Mouse (Mus musculus): ENCODE results near the gene Nlrc5.
"Not testable (repeated sequence)": the region's sequence is repeated elsewhere in the genome, so short reads cannot be mapped to it uniquely, and the experiment has no call there.

The Nlrc5 gene

GRCm38 (mm10) chr8:94433981-94434466, at the start of gene Nlrc5:
Gene Nlrc5, plus strand, starts transcription at chr8:94434356.
- DNase-seq = peak; percentile 79 to 87

GRCm38 (mm10) chr8:94385506-94386213, 48.5 kb upstream of the Nlrc5 start:
- peak in 1 of 2 experiments; percentile 42 for DNase-seq

- peak; percentile 98 to 100 for DNase-seq
These were observed 47.7 kb upstream of the Nlrc5 start, which contains the start of gene Herpud1 for GRCm38 (mm10) chr8:94386214-94387026. Gene Herpud1, plus strand, starts transcription at chr8:94386438.

DNA sequence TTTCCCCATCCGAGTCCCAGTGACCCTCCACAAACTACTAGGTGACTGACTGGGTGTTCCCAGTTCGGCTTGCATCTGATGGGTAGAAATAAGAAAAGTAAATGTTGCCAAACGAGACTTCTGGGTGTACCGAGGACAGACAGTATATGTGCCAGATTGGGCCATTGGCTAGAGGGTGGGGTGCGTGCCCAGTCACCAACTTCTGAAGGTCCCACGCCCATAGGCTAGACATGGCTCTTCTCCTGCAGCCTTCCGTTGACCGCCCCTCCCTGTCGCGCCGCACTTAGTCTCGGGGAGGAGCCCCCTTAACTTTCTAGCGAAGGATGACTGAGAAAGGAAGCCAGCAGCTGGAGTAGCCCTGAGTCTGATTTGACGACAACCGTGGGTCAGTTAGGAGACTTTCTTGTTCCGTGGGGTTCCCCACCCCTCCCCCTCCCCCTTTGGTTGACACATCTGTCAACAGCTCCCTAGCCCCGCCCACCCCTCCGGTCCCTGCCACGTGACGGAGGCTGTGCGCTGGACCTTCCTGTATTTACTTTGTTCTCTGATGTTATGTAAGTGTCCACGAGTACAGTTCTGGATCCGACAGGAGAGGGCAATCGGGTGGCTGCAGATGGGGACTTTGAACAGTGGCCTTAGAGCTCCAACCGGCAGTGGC, 47.0 kb upstream of the Nlrc5 start:
- DNase-seq = peak; percentile 92 to 98

GRCm38 (mm10) chr8:94387785-94388184, 46.4 kb upstream of the Nlrc5 start:
- no peak for DNase-seq

DNA sequence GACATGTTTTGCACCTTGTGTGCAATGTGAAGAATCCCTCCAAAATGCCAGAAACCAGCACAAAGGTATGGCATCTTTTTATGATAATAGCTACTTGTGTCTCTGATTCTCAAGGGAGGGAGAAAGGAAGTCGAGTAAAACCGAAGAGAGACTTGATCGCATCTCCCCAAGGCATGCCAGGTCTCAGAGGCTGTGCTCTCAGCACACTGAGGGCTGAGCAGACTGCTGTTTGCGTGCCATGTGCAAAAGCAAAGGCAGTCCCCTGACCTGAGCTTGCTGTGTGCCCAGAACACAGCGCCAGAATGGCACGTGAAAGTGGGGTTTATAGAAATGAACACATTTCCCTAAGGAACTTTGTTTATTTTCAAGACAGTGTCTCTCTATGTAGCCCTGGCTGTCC, 44.6 kb upstream of the Nlrc5 start:
- DNase-seq = no peak

DNA sequence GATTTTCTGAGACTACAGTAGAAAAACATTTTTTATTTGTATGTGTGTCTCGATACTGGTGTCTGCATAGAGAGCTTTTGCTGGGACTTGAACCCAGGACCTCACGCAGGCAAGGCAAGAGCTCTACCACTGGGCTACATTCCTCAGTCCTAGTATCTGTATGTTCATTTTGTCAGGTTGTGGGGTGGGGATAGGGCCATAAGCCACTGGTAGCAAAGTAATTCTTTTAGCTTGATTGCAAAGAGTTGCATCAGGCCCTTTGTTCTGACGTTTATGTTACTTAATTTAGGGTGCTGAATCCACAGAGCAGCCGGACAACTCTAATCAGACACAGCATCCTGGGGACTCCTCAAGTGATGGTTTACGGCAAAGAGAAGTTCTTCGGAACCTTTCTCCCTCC, 43.7 kb upstream of the Nlrc5 start:
- no peak for DNase-seq

- DNase-seq = no peak
These were observed 43.2 kb upstream of the Nlrc5 start for GRCm38 (mm10) chr8:94390910-94391309.

- peak; percentile 83 to 85 for DNase-seq
These were observed 42.0 kb upstream of the Nlrc5 start for GRCm38 (mm10) chr8:94392147-94392546.

- DNase-seq = peak in 1 of 2 experiments; percentile 71
These were observed 41.5 kb upstream of the Nlrc5 start for GRCm38 (mm10) chr8:94392648-94393047.

GRCm38 (mm10) chr8:94395851-94396540, 38.2 kb upstream of the Nlrc5 start:
- peak in 1 of 2 experiments; percentile 41 for DNase-seq

- DNase-seq = peak; percentile 79 to 84
These were observed 37.0 kb upstream of the Nlrc5 start for GRCm38 (mm10) chr8:94396964-94397657.

- DNase-seq = no peak
These were observed 35.6 kb upstream of the Nlrc5 start for GRCm38 (mm10) chr8:94398587-94398986.

DNA sequence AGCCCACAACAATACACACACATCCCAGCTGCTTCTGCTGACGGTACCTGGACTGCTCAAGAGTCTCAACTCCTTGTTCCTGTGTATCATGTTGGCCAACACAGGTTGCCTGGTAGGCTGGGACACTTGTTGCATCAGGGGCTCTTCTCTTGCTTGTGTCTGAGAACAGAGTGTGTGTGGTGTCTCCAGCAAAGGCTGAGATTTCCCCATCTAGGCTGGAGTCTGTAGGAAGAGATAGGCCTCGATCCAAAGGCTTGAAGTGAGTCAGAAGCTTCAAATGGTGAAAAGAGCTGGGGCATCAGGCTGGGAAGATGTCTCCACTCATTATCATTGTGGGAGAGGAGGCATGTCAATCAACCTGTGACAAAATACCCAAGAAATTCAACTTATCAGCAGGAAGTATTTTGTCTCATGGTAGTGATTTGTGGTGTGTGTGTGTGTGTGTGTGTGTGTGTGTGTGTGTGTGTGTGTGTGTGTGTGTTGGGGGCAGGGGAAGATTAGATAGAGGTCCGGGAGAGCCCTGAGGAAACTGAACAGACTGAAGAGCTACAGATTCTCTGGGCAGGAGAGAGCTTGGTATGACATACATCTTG, 34.7 kb upstream of the Nlrc5 start:
- no peak for DNase-seq

DNA sequence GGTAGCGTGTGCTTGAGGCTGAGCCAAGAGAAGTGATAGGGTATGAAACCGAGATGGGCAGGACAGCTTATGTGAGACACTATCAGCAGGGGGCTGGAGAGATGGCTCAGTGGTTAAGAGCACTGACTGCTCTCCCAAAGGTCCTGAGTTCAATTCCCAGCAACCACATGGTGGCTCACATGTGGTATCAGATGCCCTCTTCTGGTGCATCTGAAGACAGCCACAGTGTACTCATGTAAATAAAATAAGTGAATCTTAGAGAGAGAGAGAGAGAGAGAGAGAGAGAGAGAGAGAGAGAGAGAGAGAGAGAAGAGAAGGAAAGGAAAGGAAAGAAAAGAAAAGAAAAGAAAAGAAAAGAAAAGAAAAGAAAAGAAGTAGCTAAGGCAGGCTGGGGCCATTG, 34.2 kb upstream of the Nlrc5 start:
- DNase-seq = not testable (repeated sequence)

GRCm38 (mm10) chr8:94408443-94409080, 25.6 kb upstream of the Nlrc5 start:
- no peak for DNase-seq

DNA sequence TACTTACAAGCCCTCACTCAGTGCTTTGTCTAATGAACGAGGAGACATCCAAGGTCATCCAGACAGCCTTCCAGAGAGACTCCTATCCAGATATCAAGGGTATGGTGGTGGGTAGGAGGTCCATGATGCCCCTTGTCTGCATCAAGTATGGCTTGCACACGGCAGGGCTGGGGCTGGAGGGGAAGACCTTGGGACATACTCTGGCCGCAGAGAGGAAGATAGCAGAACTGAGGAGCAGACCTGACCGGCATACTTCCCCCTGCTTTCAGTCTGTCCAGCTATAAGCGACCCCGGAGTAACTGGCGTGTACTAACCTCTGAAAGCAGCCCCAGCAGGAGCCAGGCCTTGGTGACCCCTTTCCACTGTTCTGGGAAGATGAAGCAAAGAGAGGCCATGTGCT, 24.6 kb upstream of the Nlrc5 start:
- DNase-seq = no peak

DNA sequence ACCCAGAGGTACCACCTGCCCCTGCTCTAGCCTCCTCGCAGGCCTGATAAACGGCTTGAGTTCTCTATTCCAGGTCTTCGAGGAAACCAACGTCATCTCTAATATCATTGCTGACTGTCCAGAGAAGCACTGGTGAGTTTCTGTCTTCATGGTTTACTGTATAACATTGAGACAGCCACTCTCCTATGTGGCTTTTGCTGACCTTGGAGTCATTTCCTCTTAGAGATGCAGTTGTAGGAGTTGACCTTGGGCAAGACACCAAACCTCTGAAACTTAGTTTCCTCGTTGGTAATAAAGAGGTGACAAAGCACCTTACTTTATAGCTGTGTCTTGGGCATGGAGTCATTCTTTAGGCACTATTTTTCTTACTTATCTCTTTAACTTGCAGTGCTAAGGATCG, 21.6 kb upstream of the Nlrc5 start:
- no peak for DNase-seq

- no peak for DNase-seq
These were observed 20.6 kb upstream of the Nlrc5 start for GRCm38 (mm10) chr8:94413509-94413908.

DNA sequence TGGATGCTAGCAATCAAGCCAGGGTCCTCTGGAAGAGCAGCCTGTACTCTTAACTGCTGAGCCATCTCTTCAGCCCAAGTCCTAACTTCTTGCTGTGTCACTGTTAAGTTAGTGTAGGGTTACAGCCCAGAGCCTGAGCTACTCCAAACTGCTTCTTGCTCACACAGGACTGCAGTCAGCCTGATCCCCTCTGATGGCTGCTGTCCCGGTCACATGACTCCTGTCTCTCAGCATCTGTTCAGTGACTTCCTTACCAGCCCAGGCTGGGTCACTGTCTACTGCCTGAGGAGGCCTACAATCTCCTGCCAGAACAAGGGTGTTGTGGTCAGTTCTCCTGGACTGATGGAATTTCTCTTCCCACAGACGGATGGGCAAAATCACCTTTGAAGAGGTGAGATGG, 18.9 kb upstream of the Nlrc5 start:
- DNase-seq = no peak

DNA sequence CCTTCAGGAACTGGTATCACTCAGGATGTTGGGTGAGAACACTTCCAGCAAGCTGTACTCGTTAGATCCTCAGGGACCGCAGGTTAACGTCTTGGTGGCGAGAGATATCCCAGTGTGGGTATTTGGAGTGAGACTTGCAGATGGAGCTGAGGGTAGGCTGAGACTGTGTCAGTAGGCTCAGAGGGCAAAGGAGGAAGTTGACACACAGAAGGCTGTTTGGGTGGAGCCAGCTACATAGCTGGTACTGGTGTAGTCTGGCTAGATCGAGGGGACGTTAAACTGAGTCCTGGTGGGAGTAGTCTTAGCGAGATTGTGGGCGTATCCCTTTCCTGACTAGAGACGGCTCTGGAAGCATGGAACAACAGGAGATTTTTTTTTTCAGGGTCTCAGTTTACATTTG, 16.1 kb upstream of the Nlrc5 start:
- DNase-seq = no peak

Measured in kidney, postnatal 25 days (tissue).